Mouse (Mus musculus) left cerebral cortex, postnatal 10 days (tissue): ENCODE results near the gene Asl. TPM values are rescaled to one million over a fixed set of nuclear protein-coding genes. Genes with fewer than 3 reads are reported as not detected.

ENCODE experiments used
- DNase-seq, 2 experiments: peaks; one replicate each; pipeline ENCODE4 v3.0.0; 2021 to 2022; ENCODE audit warnings: low spot score in 2 of 2, mixed read lengths in 1 of 2; ENCODE audit errors: extremely low spot score in 1 of 2
- intact Hi-C: fragments of 180-260 bp; cut with DNase I; formaldehyde crosslinking; loops from one replicate; pipeline ENCODE4 v1.15.1; 2025
- total RNA-seq, 2 experiments: library from RNA; stranded (reverse); gene quantifications; 2 replicates each; pipeline ENCODE4 v1.2.3; 2021

The Asl gene
- total RNA-seq, 2 experiments from 2014 or later, result 23.9 to 24.6 TPM

DNA sequence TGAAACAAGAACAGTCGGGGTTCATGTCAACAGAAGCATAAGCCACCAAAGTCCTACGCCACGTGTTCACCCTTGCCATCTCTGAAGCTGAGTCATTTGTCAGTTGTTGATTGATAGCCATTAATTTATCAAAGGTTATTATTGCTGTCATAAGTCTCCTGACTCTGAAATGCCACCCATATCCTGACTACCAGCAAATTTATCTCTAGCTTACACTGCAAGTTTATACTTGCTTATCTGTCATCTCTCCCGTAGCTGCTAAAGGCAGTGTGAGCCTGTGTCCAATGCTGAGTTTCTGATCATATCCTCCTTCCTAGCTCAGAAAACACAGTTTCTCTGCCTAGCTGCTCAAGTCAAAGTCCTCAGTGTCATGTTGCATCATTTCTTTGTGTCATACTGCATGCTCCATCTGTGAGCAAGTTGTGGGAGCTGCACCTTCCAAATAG lies 54.2 kb downstream of the Asl start:
- intact Hi-C loops, result no loop called here
- no peak for DNase-seq

- intact Hi-C loops, result no loop called here
- DNase-seq, result no peak
Measured at GRCm38 (mm10) chr5:129974354-129974753, 54.7 kb downstream of the Asl start.

DNA sequence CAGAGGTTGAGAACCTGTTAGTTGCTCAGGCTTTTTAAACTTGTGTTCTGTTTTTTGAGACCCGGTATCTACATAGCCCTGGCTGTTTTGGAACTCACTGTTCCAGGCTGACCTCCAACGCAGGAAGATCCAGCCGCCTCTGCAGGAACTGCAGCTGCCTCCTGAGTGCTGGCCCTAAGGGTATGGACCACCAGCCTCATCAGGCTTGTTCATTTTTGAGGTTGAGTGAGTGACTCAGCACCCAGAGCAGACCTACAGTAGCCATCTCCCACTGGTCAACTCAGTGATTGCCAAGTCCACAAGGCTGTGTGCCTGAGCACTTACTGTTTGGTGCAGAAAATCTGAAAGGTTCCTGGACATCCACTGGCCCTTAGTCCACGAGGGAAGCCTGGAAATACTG lies 57.6 kb downstream of the Asl start:
- intact Hi-C loops, result no loop called here
- DNase-seq, result no peak

GRCm38 (mm10) chr5:129968417-129968816 lies 60.6 kb downstream of the Asl start:
- intact Hi-C loops, result no loop called here
- no peak for DNase-seq

GRCm38 (mm10) chr5:129966448-129966847 lies 62.6 kb downstream of the Asl start:
- no peak for DNase-seq
- intact Hi-C loops, result no loop called here

- intact Hi-C loops, result no loop called here
- no peak for DNase-seq
Measured at GRCm38 (mm10) chr5:129963224-129963623, 65.8 kb downstream of the Asl start.

Other genes with a start within 250 kb of the Asl start
- gene Psph, start 241.8 kb downstream of the Asl start, total RNA-seq, result 10 to 100 TPM; 21.9 to 23.6 TPM
- gene Sumf2, start 182.3 kb downstream of the Asl start, total RNA-seq, result 10 to 100 TPM; 20.2 to 20.5 TPM
- gene Chchd2, start 141.8 kb downstream of the Asl start, total RNA-seq, result 100 to 1,000 TPM; 426 to 432 TPM
- 1 to 10 TPM; 3.8 to 5.8 TPM for gene Zbed5, start 133.5 kb downstream of the Asl start, total RNA-seq
- 1 to 10 TPM; 7.8 to 8.7 TPM for gene Phkg1, start 130.7 kb downstream of the Asl start, total RNA-seq
- gene Nupr1l, start 120.7 kb downstream of the Asl start, total RNA-seq, result 1 to 10 TPM; 1.6 to 2.3 TPM
- gene Vkorc1l1, start 87.3 kb downstream of the Asl start, total RNA-seq, result 10 to 100 TPM; 49.8 to 58.2 TPM
- 10 to 100 TPM; 15.6 to 17.0 TPM for gene Gusb, start 26.2 kb downstream of the Asl start, total RNA-seq
- 10 to 100 TPM; 39.9 to 40.9 TPM for gene Crcp, start within 50 bp of the Asl start, total RNA-seq
- 10 to 100 TPM; 35.5 to 37.1 TPM for gene Tpst1, start 44.1 kb upstream of the Asl start, total RNA-seq
- 10 to 100 TPM; 13.6 to 14.4 TPM for gene Kctd7, start 115.6 kb upstream of the Asl start, total RNA-seq
- gene Rabgef1, start 142.6 kb upstream of the Asl start, total RNA-seq, result 10 to 100 TPM; 41.4 to 42.8 TPM
- 10 to 100 TPM; 44.8 to 45.6 TPM for gene Tmem248, start 187.8 kb upstream of the Asl start, total RNA-seq
- 10 to 100 TPM; 45.8 to 48.7 TPM for gene Sbds, start 226.3 kb upstream of the Asl start, total RNA-seq
- gene Tyw1, start 226.4 kb upstream of the Asl start, total RNA-seq, result 10 to 100 TPM; 16.8 to 20.9 TPM